Mouse (Mus musculus): ENCODE measurements around the gene Klf3. TPM values are rescaled to one million over a fixed set of nuclear protein-coding genes. Genes with fewer than 3 reads are reported as not detected.

The Klf3 gene
- total RNA-seq, 2 experiments from 2014 or later, result 46.4 TPM

DNA sequence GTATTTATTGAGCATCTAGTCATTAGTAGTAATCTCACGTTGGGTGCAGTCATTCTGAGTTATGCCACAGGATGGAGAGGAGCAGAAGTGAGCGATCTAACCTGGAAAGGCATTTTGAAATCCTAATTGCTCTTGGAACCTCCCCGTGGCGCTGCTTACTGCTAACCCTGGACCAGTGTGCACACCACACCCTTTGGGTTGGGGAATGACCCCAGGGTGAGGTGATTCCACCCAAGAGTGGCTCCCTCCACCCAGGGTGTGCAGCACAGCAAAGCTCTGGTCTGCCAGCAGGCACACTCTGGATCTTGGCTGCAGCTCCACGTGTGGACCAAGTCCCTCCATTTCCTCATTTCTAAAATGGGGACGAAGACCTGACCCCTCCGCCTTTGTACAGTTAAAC lies 6.1 kb downstream of the Klf3 start:
- no peak for DNase-seq (ENCODE audit: low spot score in 2 of 2)

DNA sequence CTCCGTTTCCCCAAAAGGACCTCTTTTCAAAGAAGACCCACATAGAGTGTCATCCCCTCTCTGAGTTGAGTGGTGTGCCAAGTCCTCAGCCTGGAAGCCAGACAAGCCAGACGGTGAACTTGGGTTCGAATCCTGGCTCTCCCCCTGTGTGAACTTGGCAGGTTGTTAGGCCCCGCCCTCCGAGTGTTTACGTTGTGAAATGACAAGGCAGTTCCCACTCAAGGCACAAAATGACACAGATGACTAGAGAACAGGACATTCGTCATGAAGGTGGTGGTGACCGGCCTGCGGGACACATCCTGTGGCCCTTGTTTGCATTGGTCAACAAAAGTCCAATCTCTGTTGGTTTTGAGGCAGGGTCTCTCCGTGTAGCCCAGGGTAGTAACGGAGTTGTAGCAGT lies 6.7 kb downstream of the Klf3 start:
- no peak for DNase-seq (ENCODE audit: low spot score in 2 of 2)

DNA sequence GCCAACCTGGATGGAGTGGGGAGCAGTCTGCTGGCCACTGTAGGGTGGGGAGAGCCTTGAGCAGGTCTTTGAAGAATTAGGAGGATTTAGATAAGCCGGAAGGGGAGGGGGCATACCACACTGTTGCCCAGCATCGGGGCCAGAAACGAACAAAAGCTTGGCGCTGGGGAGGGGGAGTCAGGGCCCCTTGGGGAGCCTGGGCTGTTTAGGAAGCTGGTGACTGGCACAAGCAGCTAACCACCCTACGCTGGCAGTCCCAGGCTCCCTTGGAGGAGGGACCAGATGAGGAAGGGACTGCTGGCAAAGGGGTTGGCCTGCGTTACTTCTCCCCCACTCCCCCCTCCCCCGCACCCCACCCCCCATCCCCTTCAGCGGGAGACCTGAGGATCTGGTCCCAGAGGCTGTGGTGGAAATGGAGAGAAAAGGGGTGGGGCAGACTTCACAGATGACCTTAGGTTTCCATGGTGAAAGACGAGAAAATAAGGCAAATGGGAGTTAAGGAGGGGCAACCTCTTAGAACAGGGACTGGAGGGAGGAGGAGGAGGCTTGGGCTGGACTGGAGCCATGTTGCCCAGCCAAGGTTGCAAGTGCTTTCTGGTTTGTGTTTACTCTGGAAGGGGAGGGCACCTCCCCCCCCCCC lies 7.8 kb downstream of the Klf3 start:
- DNase-seq (ENCODE audit: low spot score in 2 of 2), result no peak

DNA sequence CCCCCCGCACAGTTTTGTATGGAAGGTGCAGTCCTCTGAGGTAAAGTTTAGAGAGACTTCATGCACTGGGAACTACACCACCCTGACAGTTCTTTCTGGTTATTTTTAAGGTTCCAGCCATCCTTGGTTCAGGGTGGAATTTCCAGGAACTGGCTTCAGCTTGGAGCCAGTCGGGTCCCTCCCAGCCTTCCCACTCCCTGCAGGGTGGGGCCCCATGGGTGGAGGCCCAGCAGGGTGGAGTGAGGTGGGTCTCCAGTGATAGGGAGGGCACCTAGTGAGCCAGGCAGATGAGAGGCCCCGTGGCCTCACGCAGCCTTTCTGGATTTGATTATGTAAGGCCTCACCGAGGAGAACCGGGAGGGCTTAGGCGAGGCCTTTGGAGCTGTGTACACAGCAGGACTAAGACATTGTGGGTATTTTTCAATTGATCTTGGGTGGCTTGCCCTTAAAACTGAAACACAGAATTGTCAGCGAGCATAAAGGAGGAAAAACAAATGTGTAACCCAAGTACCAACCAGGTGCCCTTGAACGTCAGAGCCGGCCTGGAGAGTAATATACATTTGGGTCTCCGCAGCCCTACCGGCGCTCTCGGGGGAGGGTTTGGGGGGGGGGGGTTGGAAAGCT lies 8.4 kb downstream of the Klf3 start:
- no peak for DNase-seq (ENCODE audit: low spot score in 2 of 2)

DNA sequence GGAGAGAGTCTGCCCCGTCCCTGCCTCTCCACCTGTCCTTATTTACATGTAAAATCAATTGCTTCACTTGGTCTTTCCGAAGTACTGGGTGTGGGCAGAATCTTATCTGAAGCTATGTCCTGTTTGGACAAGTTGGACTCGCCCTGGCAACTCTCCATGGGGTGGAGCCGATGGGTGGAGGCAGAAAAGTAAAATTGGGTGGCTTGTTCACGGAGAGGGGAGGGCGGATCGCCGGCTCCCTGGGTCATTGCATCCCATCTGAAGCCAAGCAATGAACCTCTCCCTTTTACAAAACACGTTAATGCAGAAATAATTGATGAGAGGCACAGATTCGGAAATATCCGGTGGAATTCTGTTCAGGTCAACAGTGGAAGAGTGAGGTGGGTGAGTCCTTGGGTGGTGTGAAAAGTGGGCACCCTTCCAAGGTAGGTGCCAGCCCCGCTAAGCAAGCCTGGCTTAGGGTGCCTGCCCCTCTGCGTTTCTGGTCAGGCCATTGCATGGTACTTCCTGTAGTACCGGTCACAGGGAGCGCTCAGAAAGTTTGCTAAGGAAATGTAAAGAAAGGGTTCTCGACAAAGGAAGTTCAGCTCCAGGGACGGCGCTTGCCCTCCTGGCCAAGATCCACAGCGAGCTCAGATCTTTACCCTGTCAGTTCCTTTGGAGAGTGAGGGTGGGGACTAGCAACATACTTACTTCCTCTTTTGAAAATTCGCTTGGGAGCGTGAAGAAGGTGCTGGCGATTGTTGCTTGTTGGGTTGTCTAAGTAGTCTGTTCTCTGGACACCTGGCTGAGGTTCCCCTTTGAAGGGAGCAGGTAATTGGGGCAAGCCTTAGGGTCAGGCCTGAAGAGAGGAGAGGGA lies 9.2 kb downstream of the Klf3 start:
- DNase-seq (ENCODE audit: low spot score in 2 of 2), result no peak

DNA sequence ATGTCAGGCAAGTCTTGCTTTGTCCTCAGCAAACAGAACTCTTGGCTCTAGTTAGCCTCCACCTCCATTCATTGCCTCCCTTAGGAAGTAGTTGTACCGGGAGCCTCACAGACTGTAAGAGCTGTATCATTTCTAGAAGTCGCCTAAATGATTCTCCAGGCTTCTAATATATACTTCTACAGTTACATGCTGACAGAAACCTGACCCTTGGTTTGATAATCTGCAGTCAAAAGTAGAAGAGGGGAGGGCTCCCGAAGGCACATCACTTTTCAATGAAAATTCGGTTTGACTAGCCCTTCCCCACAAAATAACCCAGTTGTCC lies 9.8 kb downstream of the Klf3 start:
- DNase-seq (ENCODE audit: low spot score in 2 of 2), result no peak

DNA sequence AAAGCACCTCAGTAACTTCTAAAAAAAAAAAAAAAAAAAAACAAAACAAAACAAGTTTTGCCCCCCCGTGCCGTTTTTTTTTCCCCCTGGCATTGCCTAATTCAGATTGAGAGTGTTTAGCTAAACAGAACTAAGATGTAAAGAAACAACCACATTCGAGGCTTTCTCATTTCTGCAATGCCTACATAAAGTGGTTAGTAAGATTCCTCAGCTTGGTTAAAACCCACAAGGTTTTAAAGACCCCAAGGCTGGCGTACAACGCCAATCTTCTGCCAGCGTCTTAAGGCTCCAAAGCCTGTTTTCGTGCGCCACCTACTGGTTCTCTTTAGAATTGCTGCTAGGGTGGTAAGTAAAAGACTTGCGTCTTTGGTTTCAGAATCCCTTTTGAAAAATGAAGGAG lies 10.2 kb downstream of the Klf3 start:
- peak; percentile 84 to 91 for DNase-seq (ENCODE audit: low spot score in 2 of 2)

DNA sequence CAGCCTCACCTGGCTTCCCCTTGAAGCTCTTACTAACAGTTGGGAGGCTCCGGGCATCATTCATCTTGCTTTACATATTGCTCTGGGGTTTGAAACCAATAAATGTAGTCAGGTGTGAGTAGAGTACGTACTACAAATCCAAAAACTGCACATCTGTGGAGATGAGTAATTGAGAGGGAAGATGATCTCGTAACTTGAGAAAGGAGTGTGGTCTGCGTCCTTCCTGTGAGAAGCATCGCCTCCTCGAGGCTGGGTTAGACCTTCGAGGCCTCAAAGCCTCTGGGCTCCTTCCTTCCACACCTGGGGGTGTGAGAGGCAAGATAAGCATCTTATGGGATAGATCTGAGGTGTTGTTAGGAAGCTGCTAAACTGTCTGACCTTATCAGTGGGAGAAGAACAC lies 11.2 kb downstream of the Klf3 start:
- DNase-seq (ENCODE audit: low spot score in 2 of 2), result no peak

DNA sequence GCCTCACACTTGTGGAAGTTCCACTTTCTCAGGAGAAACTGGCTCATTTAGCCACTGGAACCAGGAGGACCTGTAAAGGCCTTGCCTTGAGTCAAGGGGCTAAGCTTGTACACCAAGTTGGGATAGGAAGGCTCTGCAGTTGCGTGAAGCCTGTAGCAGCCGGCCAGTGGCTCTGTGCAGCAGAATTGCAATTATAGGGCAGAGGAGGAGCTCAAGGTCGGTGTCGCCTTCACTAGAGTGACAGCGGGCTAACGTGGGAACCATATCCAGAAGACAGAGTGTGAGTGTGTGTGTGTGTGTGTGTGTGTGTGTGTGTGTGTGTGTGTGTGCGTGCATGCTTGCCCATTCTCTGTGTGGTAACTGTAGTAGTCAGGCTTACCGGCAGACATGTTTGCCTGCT lies 12.4 kb downstream of the Klf3 start:
- DNase-seq (ENCODE audit: low spot score in 2 of 2), result no peak

DNA sequence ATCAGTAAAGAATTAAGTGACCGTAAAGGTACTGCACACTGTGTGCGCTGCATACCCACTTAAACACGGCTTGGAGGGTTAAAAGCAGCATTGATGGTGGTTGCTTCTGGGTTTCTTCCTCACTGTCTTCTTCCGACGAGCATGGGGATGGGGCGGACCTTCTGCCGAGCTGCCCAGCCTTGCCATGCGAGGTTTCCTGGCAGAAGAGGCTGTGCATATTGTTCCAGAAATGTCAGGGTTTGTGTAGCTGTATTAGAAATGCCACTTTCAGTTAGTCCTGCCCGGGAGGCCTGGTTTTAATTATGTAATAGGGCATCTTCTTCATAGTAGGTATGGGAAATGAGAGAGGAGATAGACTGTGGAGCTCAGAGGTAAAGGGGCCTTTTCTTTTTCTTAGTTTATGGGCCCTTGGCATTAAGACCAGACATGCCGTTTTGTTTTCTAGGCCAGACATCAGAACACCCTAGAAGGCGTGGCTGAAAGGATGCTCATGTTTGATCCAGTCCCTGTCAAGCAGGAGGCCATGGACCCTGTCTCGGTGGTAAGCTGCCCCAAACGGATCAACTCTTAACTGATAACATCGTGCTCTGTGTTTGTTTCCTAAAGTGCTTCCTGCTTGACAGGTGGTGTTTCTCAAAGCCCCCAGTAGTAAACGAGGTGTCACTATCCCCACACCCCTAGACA lies 13.2 kb downstream of the Klf3 start:
- DNase-seq (ENCODE audit: low spot score in 2 of 2), result no peak

DNA sequence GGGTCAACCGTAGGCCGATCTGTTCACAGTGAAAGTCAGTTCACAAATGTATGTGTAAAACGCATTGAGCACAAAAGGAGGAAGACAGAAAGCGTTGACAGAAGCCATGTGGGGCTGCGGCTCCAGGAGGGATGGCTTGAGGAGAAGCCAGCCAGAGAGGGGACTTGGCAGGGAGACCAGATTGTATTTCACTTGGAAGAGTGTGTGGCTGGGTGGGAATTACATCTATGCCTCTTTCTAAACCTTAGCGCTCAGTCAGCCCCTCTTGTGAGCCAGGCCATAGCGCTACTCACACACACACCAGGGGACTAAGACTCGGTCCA lies 13.7 kb downstream of the Klf3 start:
- no peak for DNase-seq (ENCODE audit: low spot score in 2 of 2)

DNA sequence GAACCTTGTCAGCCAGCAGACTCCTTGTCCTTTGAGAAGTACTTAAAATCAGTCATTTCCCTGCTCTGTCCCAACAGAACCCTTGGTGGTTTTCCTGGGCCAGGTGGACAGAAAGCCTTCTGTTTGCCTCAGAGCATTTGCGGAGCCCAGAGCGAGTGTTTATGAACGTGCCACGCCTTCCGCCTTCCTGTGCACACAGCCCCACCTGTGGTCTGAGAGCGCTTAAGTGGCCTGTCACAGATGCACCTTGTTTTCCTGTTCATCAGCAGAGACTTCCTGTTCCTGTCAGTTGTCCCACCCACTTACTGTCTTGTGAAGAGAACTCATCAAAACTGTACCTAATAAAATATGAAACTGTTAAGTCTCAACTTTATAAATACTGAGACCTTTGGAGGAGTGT lies 16.2 kb downstream of the Klf3 start:
- DNase-seq (ENCODE audit: low spot score in 2 of 2), result no peak

DNA sequence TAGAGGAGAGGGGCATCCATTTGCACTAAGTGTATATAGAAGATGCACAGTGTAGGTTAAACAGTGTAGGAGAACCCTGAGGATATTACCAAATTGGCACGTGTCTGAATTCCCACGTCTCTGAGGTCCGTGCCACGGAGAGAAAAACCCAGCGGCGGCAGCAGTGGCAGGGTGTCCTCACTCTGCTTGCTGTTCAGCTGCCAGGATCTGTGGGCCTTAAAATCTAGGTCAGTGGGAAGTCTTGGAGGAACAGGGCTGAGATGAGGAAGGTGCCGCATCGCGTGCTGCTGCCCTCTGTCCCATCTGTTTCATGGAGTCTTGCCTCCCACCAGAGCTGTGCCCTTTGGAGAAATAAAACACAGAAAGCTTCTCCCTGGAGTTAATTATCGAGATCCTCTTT lies 16.9 kb downstream of the Klf3 start:
- no peak for DNase-seq (ENCODE audit: low spot score in 2 of 2)

DNA sequence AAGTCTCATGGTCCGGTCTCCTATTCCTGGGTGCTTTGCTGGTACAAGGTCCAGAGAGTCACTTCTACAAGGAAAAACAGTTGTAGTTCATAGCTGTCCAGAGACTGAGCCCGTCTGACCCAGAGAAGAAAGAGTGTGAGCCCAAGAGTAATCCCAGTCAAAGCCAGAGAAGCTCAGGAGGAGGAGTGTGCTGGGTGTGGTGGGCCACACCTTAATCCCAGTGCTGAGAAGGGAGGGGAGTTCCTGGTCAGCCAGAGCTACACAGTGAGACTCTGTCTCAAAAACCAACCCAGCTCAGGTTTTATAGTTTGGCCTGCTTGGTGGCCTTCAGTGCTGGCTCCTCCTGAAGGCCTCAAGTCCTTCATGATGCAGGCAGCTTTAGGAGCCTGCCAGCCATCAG lies 18.1 kb downstream of the Klf3 start:
- DNase-seq (ENCODE audit: low spot score in 2 of 2), result no peak

DNA sequence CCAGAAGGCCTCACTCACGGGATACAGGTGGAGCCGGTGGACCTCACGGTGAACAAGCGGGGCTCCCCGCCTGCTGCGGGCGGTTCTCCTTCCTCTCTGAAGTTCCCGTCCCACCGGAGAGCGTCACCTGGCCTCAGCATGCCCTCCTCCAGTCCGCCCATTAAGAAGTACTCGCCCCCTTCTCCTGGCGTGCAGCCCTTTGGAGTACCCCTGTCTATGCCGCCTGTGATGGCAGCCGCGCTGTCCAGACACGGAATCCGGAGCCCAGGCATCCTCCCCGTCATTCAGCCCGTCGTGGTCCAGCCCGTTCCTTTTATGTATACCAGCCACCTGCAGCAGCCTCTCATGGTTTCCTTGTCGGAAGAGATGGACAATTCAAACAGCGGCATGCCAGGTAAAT lies 18.8 kb downstream of the Klf3 start:
- DNase-seq (ENCODE audit: low spot score in 2 of 2), result no peak

DNA sequence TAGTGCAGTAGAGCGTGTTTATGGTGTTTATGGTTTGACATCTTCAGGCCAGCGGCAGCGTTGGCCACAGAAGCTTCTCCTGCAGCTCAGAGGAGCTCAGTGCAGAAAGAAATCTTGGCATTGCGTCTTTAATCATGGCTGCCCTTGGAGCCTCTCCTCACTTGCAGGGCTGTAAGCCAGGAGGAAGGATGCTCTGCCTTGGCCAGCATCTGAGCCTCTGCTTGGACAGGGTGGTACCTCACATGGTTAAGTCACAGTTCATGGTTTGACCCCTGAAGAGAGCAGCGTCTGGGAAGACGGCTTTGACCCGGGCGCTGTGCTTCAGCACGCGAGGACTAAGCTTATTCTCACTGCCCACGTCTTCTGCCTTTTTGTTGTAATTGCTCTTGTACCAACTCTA lies 20.2 kb downstream of the Klf3 start:
- DNase-seq (ENCODE audit: low spot score in 2 of 2), result no peak

DNA sequence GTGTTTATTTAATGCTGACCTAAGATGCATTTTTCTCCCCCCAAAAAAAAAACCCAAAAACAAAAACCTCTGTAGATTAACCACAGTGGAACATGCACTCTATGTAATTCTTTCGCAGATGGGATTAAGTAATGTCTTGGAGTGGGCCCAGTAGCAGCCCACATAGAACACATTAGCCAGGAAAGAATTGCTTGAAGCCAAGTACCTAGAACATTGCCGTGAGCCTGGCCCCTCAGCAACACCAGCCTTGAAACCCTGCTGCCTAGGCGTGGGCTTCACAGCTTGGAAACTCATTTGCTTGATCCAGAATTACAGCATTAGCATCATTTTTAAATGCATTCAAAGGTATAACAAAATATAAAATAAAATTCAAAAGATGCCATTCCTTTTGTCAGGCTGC lies 21.6 kb downstream of the Klf3 start:
- peak in 1 of 2 experiments; percentile 83 for DNase-seq (ENCODE audit: low spot score in 2 of 2)

DNA sequence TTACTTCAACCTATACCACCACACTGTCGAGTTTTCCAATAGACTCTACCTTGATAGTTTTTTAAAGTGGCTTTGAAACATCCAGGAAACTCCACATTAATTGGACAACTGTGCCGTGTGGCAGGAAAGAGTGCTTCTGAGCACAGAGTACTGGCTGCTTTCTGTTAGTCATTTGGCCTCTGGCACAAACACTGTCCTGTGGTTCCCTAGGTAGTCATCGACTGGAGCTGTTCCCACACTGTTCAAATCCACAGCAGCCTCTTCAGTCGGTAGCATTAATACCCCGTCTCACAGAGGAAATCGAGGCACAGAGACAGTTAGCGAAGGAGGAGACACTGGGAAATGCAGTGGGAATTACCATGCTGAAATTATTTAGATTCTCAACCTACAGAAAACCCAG lies 22.3 kb downstream of the Klf3 start:
- DNase-seq (ENCODE audit: low spot score in 2 of 2), result no peak

DNA sequence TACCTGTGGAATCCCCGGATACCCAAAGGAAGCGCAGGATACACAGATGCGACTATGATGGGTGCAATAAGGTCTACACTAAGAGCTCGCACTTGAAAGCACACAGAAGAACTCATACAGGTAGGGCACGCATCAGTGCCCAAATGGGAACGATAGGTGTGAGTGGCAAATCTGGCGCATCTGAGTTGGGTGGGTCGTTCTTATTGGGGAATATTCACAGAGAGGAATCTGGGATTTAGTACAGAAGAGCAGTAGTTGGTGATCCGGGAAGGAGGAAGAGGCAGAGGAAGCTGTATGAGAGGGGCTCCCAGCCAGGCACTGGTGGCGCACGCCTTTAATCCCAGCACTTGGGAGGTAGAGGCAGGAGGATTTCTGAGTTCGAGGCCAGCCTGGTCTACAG lies 24.0 kb downstream of the Klf3 start:
- no peak for DNase-seq (ENCODE audit: low spot score in 2 of 2)

DNA sequence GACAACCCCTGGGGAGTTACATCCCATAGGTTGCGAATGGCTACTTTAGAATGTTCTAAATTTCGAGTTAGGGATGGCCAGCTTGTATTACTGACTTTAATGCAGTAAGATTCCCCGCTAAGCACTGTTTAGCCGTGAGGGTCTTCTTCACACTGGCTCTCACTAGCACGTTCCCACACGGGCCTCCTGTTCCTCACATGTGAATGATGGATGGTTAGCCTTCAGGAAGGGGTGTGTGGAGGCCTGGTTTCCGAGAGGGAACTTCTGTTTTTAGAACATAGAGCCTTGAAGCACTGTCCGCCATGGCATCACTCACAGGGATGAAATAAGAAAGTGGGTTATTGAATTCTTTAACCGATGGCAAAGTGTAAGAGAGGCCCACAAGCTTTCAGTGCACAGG lies 25.1 kb downstream of the Klf3 start:
- no peak for DNase-seq (ENCODE audit: low spot score in 2 of 2)

DNA sequence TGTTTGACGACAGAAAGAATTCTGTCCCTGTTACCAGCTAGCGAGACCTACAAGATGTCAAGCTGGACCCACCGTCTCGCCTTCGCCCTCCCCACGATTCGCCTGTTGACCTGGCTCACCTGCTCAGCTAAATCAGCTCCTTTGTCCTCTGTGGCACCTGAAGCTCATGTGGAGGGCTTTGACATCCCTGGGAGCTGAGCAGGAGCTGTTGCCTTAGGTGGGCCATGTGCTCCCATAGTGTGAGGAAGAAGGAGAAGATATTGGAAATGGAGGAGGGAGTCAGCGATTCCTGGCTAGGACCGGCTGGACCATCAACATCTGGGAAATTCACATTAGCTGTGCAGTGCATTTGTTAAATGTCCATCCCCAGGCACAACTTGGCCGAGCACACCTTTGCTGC lies 26.4 kb downstream of the Klf3 start:
- no peak for DNase-seq (ENCODE audit: low spot score in 2 of 2)

DNA sequence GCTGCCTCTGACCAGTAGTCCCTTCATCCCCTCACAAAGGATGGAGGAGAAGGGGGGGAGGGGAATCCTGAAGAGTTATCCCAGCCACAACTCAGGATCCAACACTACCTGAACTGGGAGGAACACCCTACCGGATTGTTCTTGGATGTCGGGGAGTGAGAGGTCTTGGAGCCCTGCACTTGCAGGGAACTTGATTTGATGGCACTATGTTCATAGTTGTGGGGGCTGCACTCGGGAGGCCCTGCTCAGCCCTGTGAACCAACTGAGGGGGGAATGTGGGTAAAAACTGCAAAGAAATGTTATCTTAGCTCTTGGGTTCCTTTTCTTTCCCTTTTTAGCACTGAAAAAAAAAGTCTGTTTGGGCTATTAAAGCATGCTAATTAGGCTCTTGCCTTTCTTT lies 27.6 kb downstream of the Klf3 start:
- no peak for DNase-seq (ENCODE audit: low spot score in 2 of 2)
